Mouse (Mus musculus): ENCODE measurements around the gene Dync1i2.

- TF ChIP-seq CTCF (IDR thresholded peaks at IDR 0.05; ENCODE audit: low read depth, low read length) (no peak), TAL1 (conservative IDR thresholded peaks at IDR 0.05; ENCODE audit: low read depth, low read length) (no peak), GATA1 (IDR thresholded peaks at IDR 0.05; ENCODE audit: borderline replicate concordance, low read length) (no peak), POLR2AphosphoS5 (IDR thresholded peaks at IDR 0.05; ENCODE audit: insufficient replicate concordance, low read depth, low read length) (no peak), GATA2 (IDR thresholded peaks at IDR 0.05; ENCODE audit: borderline replicate concordance, low read depth, low read length) (no peak)
These were observed 58.6 kb downstream of the Dync1i2 start for GRCm38 (mm10) chr2:71270085-71270484.
